Mouse (Mus musculus): ENCODE data around the gene Tmem204. TPM values are rescaled to one million over a fixed set of nuclear protein-coding genes. Genes with fewer than 3 reads are reported as not detected.

The Tmem204 gene
- polyA plus RNA-seq, 1 experiment from 2014 or later = 10.1 TPM

DNA sequence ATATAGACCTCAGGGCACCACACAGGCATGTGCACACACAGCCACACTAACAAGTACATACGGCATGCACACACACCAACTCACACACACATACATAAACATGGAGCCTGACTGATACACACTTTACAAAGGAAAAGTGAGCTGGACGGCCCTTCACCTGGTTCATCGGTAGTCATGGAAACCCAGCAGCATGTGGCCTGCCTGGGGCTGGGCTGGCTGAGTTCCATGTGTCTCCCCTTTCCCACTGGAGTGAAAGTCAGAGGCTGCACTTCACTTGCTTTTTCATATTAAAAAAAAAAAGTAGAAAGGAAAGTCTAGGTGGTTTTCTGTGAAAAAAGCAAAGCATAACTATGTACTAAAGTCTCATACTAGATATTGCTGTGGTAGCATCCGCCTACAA, 20.1 kb downstream of the Tmem204 start:
- H3K27ac ChIP-seq = no peak overlapping the region
- WGBS = 76% methylated on average over 4 of the region's 4 CpGs

GRCm38 (mm10) chr17:25057041-25057440, 26.4 kb downstream of the Tmem204 start:
- H3K27ac ChIP-seq = no peak overlapping the region
- no peak overlapping the region for H3K4me3 ChIP-seq
- no peak overlapping the region for H3K9ac ChIP-seq
- peaks cover 78% of the 10 kb centered on the region for H3K36me3 ChIP-seq (ENCODE audit: poor library complexity, severe bottlenecking)
- no peaks in the 10 kb centered on the region for H3K27me3 ChIP-seq
- H3K4me1 ChIP-seq = no peaks in the 10 kb centered on the region
- no peaks in the 10 kb centered on the region for H3K9me3 ChIP-seq (replicated peaks)
- H3K4me2 ChIP-seq = no peak overlapping the region
- WGBS = 93% methylated on average over 6 of the region's 6 CpGs
- no peak for ATAC-seq

More for the DNA sequence above, 20.1 kb downstream of the Tmem204 start:
- H3K9ac ChIP-seq = no peak overlapping the region
- H3K4me2 ChIP-seq = no peak overlapping the region
- H3K4me3 ChIP-seq = no peak overlapping the region
- no peaks in the 10 kb centered on the region for H3K27me3 ChIP-seq
- no peak for ATAC-seq
- no peaks in the 10 kb centered on the region for H3K9me3 ChIP-seq (replicated peaks)
- no peaks in the 10 kb centered on the region for H3K4me1 ChIP-seq
- peaks cover 45% of the 10 kb centered on the region for H3K36me3 ChIP-seq (ENCODE audit: poor library complexity, severe bottlenecking)

GRCm38 (mm10) chr17:25053274-25053673, 30.1 kb downstream of the Tmem204 start:
- H3K4me2 ChIP-seq = no peak overlapping the region
- no peaks in the 10 kb centered on the region for H3K27me3 ChIP-seq
- peaks cover 78% of the 10 kb centered on the region for H3K36me3 ChIP-seq (ENCODE audit: poor library complexity, severe bottlenecking)
- no peak overlapping the region for H3K9ac ChIP-seq
- H3K4me1 ChIP-seq = no peaks in the 10 kb centered on the region
- ATAC-seq = no peak
- H3K4me3 ChIP-seq = no peak overlapping the region
- no peaks in the 10 kb centered on the region for H3K9me3 ChIP-seq (replicated peaks)
- H3K27ac ChIP-seq = no peak overlapping the region
- 86% methylated on average over 9 of the region's 9 CpGs for WGBS

DNA sequence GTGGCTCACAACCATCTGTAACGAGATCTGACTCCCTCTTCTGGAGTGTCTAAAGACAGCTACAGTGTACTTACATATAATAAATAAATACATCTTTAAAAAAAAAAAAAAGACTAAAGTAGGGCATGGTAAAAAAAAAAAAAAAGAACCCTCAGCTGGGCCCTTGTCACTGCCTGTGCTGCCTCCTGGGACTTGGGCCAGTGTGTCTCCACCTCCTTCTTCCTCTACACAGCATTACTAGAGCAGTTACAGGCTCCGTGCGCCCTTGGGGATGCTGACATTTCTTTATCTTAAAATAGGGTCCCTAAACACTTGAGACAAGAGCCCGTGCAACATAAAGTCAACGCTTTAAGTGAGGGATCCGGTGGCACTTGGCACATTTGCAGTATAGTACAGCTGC, 36.2 kb downstream of the Tmem204 start:
- H3K9ac ChIP-seq = no peak overlapping the region
- no peak overlapping the region for H3K4me2 ChIP-seq
- no peaks in the 10 kb centered on the region for H3K4me1 ChIP-seq
- no peak overlapping the region for H3K4me3 ChIP-seq
- ATAC-seq = no peak
- no peaks in the 10 kb centered on the region for H3K9me3 ChIP-seq (replicated peaks)
- no peaks in the 10 kb centered on the region for H3K27me3 ChIP-seq
- H3K36me3 ChIP-seq (ENCODE audit: poor library complexity, severe bottlenecking) = peaks cover 58% of the 10 kb centered on the region
- 92% methylated on average over 6 of the region's 6 CpGs for WGBS
- no peak overlapping the region for H3K27ac ChIP-seq

GRCm38 (mm10) chr17:25045281-25045680, 38.1 kb downstream of the Tmem204 start:
- no peaks in the 10 kb centered on the region for H3K9me3 ChIP-seq (replicated peaks)
- no peak overlapping the region for H3K4me3 ChIP-seq
- 87% methylated on average over 4 of the region's 4 CpGs for WGBS
- no peak for ATAC-seq
- no peak overlapping the region for H3K9ac ChIP-seq
- no peak overlapping the region for H3K4me2 ChIP-seq
- peaks cover 60% of the 10 kb centered on the region for H3K36me3 ChIP-seq (ENCODE audit: poor library complexity, severe bottlenecking)
- H3K4me1 ChIP-seq = no peaks in the 10 kb centered on the region
- H3K27me3 ChIP-seq = no peaks in the 10 kb centered on the region
- H3K27ac ChIP-seq = no peak overlapping the region

- Histone ChIP-seq H3K27ac (no peak overlapping the region), H3K27me3 (no peaks in the 10 kb centered on the region), H3K36me3 (ENCODE audit: poor library complexity, severe bottlenecking) (peaks cover 59% of the 10 kb centered on the region), H3K4me3 (no peak overlapping the region), H3K4me1 (no peaks in the 10 kb centered on the region), H3K9me3 (replicated peaks) (no peaks in the 10 kb centered on the region), H3K9ac (no peak overlapping the region), H3K4me2 (no peak overlapping the region)
- 79% methylated on average over 7 of the region's 7 CpGs for WGBS
- ATAC-seq = no peak
Measured at GRCm38 (mm10) chr17:25044879-25045278, 38.5 kb downstream of the Tmem204 start.

DNA sequence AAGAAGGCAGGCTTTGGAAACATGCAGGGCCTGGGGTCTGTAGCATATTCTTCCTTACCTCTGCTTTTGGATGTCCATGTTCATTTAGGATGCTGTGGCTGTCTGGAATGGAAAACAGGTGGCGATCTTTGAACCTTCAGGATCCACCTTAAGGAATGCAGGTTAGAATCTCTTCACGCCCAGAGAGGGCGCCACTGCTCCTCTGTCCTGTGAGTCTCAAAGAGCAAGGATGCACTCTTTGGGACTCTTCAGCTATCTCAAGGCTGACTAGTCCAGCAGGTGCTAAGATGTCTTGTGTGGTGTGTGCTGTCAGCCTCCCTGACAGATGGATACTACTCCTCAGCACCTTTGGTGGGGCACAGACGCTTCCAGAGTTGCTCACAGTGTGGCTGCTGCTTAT, 47.2 kb downstream of the Tmem204 start:
- Histone ChIP-seq H3K9me3 (replicated peaks) (no peaks in the 10 kb centered on the region), H3K27ac (no peak overlapping the region), H3K27me3 (no peaks in the 10 kb centered on the region), H3K9ac (no peak overlapping the region), H3K4me3 (no peak overlapping the region), H3K36me3 (ENCODE audit: poor library complexity, severe bottlenecking) (peaks cover 70% of the 10 kb centered on the region), H3K4me1 (no peaks in the 10 kb centered on the region), H3K4me2 (no peak overlapping the region)
- ATAC-seq = no peak
- 65% methylated on average over 4 of the region's 4 CpGs for WGBS

DNA sequence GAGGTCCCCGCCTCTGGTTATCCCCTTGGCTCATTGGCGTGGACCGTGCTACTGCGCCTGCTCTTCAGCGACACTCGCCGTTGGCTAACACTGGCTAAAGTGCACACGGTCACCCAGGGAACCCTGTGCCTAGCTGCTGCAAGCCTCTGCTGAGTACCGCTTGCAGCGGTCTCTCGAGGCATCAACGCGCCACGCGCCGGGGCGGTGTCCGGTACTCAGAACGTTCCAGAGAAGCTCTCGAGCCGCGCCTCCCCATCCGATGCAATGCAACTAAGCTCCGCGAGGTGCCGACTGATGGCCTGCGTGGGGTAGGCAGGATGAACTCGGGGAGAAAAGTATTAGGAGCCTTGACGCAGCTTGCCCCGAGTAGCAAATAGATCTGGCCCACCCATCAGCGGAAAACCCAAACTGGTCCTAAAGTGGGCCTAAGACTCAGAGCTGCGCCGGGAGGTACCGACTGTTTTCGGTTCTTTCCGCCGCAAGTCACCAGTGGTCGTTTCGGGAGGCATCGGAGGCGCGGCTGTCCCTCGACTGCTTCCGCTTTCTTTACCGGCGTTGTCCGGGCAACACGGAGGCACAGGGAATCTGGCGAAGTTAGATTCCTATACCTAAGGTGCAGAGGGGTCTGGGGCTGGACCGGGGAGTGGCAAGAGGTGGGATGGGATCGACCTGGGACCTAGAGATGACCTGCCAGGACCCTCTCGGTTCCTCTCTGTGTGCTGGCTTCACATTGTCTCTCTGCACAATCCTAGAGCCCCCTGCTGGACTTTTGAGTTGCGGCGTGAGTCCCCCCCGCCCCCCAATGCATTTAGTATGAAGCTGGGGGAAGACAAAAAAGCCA, 66.9 kb downstream of the Tmem204 start:
- Histone ChIP-seq H3K9ac (peak overlapping the region; percentile 84), H3K27me3 (no peaks in the 10 kb centered on the region), H3K4me2 (peak overlapping the region; percentile 94), H3K27ac (peak overlapping the region; percentile 82), H3K4me3 (peak overlapping the region; percentile 99), H3K36me3 (ENCODE audit: poor library complexity, severe bottlenecking) (peaks cover 30% of the 10 kb centered on the region), H3K9me3 (replicated peaks) (no peaks in the 10 kb centered on the region), H3K4me1 (peaks cover 25% of the 10 kb centered on the region)
- WGBS = under 1% methylated on average over 55 of the region's 55 CpGs
- peak; percentile 87 for ATAC-seq

DNA sequence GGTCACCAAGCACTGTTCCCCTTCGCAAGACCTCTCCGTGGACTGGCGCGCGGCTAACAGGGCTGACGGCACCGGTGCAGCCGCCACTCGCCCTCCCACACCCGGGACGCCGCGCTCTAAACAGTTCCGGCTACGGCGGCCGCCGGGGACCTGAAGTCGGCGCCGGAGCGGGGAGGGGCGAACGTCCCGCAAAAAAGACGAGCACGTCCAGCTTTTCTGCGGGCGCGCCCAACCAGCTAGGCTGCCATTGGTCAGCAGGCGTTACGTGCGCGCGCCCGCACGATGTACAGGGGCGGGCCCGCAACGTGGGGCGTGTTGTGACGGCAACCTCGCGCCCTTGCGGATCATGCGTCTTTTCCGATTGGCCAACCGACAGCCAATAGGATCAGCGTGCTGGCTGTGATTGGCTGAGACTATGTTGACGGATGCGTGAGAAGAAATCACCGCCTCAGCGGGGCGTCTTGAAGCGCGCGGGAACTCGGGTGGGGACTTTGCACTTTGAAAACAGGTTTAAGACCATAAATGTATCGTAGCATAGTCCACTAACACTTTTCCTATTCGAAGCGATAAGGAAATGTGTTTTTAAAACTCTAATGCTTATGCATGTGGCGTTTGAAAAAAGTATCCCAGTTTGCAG, 67.6 kb downstream of the Tmem204 start, which contains the start of the genes Cramp1l and Ift140:
Gene Cramp1l (minus strand): TSS at position 134 of the 637 bp plus-strand sequence.
Gene Ift140 (plus strand): TSS at position 431 of the 637 bp plus-strand sequence.
- Histone ChIP-seq H3K9ac (peak within 1 kb of the TSS; percentile 96), H3K36me3 (ENCODE audit: poor library complexity, severe bottlenecking) (peaks cover 35% of the 10 kb centered on the region), H3K9me3 (replicated peaks) (no peaks in the 10 kb centered on the region), H3K27ac (peak within 1 kb of the TSS; percentile 85), H3K4me2 (peak within 1 kb of the TSS; percentile 94), H3K4me1 (peaks cover 27% of the 10 kb centered on the region), H3K27me3 (no peaks in the 10 kb centered on the region), H3K4me3 (peak within 1 kb of the TSS; percentile 99)
- ATAC-seq = peak; percentile 99
- WGBS = under 1% methylated on average over 60 of the region's 62 CpGs

GRCm38 (mm10) chr17:25014841-25015570, 68.4 kb downstream of the Tmem204 start:
- Histone ChIP-seq H3K4me2 (peak overlapping the region; percentile 94), H3K27me3 (no peaks in the 10 kb centered on the region), H3K27ac (peak overlapping the region; percentile 85), H3K4me3 (peak overlapping the region; percentile 99), H3K4me1 (peaks cover 27% of the 10 kb centered on the region), H3K9me3 (replicated peaks) (no peaks in the 10 kb centered on the region), H3K36me3 (ENCODE audit: poor library complexity, severe bottlenecking) (peaks cover 35% of the 10 kb centered on the region), H3K9ac (peak overlapping the region; percentile 96)
- ATAC-seq = peak; percentile 8; the same call in 1 of the 2 replicates
- under 1% methylated on average over 39 of the region's 39 CpGs for WGBS

DNA sequence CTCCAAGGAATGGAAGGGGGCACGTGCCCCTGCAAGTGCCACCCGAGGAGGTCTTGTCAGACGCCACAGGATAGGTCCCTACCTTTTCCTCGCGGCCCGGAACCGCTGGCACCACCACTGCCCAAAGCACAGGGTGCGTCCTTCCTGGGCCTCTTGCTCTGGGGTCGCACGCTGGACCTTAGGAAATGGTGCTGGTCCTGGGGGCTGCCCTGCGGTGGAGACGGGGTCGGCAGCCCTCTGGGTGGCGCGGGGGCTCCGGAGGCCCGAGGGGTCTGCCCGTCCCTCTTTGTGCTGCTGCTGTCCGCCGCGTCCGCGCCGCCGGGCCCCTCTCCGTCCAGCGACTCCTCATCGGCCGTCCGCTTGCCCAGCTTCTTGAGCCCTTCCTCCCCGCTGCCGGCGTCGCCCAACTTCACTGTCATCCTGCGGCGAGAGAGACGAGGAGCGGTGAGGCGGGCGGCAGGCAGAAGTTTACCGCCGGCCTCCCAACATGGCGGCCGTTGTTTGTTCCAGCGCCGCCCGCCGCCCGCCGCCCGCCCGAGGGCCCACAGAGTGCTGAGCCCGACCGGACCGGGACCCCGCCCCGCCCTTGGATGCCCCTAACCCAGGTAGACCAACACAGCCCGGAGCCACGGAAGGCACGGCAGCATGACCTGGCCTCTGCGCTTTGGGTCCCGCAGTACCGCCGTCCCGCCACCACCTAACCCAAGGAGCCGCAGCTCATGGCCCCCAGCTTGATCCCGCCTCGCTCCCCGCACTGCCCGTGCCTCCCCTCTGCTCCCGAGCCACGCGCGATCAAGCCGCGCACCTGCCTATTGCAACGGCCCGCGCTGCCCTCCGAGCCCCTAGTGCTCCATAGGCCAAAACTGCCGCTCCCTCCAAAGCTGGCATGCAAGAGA, 69.5 kb downstream of the Tmem204 start:
- no peak for ATAC-seq
- H3K4me3 ChIP-seq = peak overlapping the region; percentile 99
- H3K36me3 ChIP-seq (ENCODE audit: poor library complexity, severe bottlenecking) = peaks cover 33% of the 10 kb centered on the region
- peak overlapping the region; percentile 74 for H3K27ac ChIP-seq
- H3K27me3 ChIP-seq = no peaks in the 10 kb centered on the region
- H3K9ac ChIP-seq = peak overlapping the region; percentile 96
- under 1% methylated on average over 81 of the region's 81 CpGs for WGBS
- H3K4me1 ChIP-seq = peaks cover 27% of the 10 kb centered on the region
- no peaks in the 10 kb centered on the region for H3K9me3 ChIP-seq (replicated peaks)
- peak overlapping the region; percentile 94 for H3K4me2 ChIP-seq

Measured in forebrain, embryonic 13.5 days (tissue).